ENCODE assay signal across 8 mouse cellular contexts in genomic region chr1:77513411-77513941, GRCm38 (mm10). TPM values are rescaled to one million over a fixed set of nuclear protein-coding genes. Genes with fewer than 3 reads are reported as not detected.
DNase-seq lines count a peak whose midpoint lies in the region; ATAC-seq and TF ChIP-seq lines count a peak whose summit lies in the region.

No protein-coding gene starts in this region.

- no peak overlapping the region for H3K27ac ChIP-seq in intestine, embryonic 15.5 days
- peak overlapping the region; percentile 91 for H3K27ac ChIP-seq in left cerebral cortex, adult 2 months

- peak; percentile 16 for ATAC-seq in intestine, embryonic 15.5 days

- H3K4me1 ChIP-seq in intestine, embryonic 15.5 days (replicated peaks): peaks cover 15% of the 10 kb centered on the region

- H3K4me2 ChIP-seq in intestine, embryonic 15.5 days (replicated peaks): peak overlapping the region; percentile 97

- H3K4me3 ChIP-seq in intestine, embryonic 15.5 days (replicated peaks): peak overlapping the region; percentile 57
- peak overlapping the region; percentile 85 for H3K4me3 ChIP-seq in left cerebral cortex, adult 2 months

- under 1% methylated on average over 27 of the region's 27 CpGs for whole genome bisulfite sequencing in intestine, embryonic 15.5 days

- H3K27me3 ChIP-seq in intestine, embryonic 15.5 days (replicated peaks): no peaks in the 10 kb centered on the region

- peak overlapping the region; percentile 50 for H3K9ac ChIP-seq in intestine, embryonic 15.5 days

- peak; percentile 20 for TF ChIP-seq CTCF in left cerebral cortex, adult 2 months (IDR thresholded peaks at IDR 0.05)

- intact Hi-C loops in left cerebral cortex, adult 2 months (cut with DNase I): loop anchor here (2.0 to 10.0 kb wide), 7 partner anchors 103 to 1701 kb away; no protein-coding TSS in a partner anchor

- no peaks in the 10 kb centered on the region for H3K9me3 ChIP-seq in intestine, embryonic 15.5 days

- DNase-seq in 3T3-L1 (ENCODE audit: low read depth, low spot score): peak; percentile 71
- DNase-seq in adrenal gland, postnatal 25 days: peak; percentile 7
- DNase-seq in frontal cortex, postnatal 10 days (ENCODE audit: low spot score in 2 of 2): peak; percentile 49
- peak; percentile 59 to 63 for DNase-seq in left cerebral cortex, adult 2 months (ENCODE audit: extremely low spot score in 1 of 2, low spot score in 2 of 2)
- DNase-seq in lung, postnatal 25 days (ENCODE audit: low spot score): peak; percentile 61
- peak; percentile 42 for DNase-seq in right cerebral cortex, postnatal 14 days
- no peak for DNase-seq in spleen, adult 12 weeks (ENCODE audit: low spot score)

- H3K36me3 ChIP-seq in intestine, embryonic 15.5 days: no peaks in the 10 kb centered on the region

RNA-seq across cellular contexts. Expression of gene Epha4, which starts 1.4 kb away (rescaled TPM):
- 2.7 TPM in 2 replicates for total RNA-seq in adrenal gland, postnatal 25 days (2021)
- 8.7 and 10.4 TPM in 2 replicates for polyA plus RNA-seq in intestine, embryonic 15.5 days (2015; fragmentation: Nextera tagmentation; extraction: Ambion mirVana)
- 100 to 1,000 TPM; 173 to 174 TPM for total RNA-seq in left cerebral cortex, adult 2 months (2021)

Comparison
In these comparisons a context has a peak if more than half of its experiments do, and no peak if none do; other contexts are left out.
1. RNA of gene Epha4, which starts 1.4 kb away (total RNA-seq): 173 to 174 TPM in left cerebral cortex, adult 2 months; 2.7 TPM in adrenal gland, postnatal 25 days; every median in the first group is over 10 times any median in the second.